Comparison of ENCODE assay signal across 23 mouse cellular contexts in genomic region chr2:160978651-160979050, GRCm38 (mm10).
"Had no signal": no experiment of that assay in that cellular context is flagged by ENCODE, and none has a peak within 500 bp of the region (broad histone marks: within the 10 kb centered on the region; RNA-seq: fewer than 3 reads in every experiment).

No protein-coding gene starts in this region.

- H3K9ac ChIP-seq: hindbrain, embryonic 13.5 days; hindbrain, embryonic 15.5 days; limb, embryonic 12.5 days; liver, embryonic 13.5 days; liver, embryonic 15.5 days had no signal

- DNase-seq: gastrocnemius, postnatal 25 days; heart, adult 2 months; heart, postnatal 10 days; heart, postnatal 4 days; kidney, adult 18-20 months; kidney, adult 8-10 months; kidney, postnatal 10 days; kidney, postnatal 25 days; kidney, postnatal 4 days; liver; liver, embryonic 13.5 days had no signal

- ATAC-seq: hindbrain, postnatal 0 days; intestine, postnatal 0 days had no signal

- H3K9me3 ChIP-seq: hindbrain, embryonic 10.5 days; hindbrain, embryonic 13.5 days; hindbrain, embryonic 15.5 days; limb, embryonic 10.5 days; limb, embryonic 12.5 days; liver, embryonic 13.5 days; liver, embryonic 15.5 days had no signal

- H3K27me3 ChIP-seq: hindbrain, embryonic 13.5 days; hindbrain, embryonic 15.5 days; limb, embryonic 12.5 days; liver, embryonic 13.5 days; liver, embryonic 15.5 days had no signal

- H3K4me2 ChIP-seq: heart, embryonic 11.5 days; hindbrain, embryonic 13.5 days; hindbrain, embryonic 15.5 days; limb, embryonic 12.5 days; liver, embryonic 11.5 days; liver, embryonic 13.5 days; liver, embryonic 15.5 days had no signal

- H3K27ac ChIP-seq: hindbrain, embryonic 10.5 days; hindbrain, embryonic 13.5 days; hindbrain, embryonic 15.5 days; hindbrain, postnatal 0 days; layer of hippocampus, adult 2 months; limb, embryonic 10.5 days; limb, embryonic 12.5 days; liver, embryonic 13.5 days; liver, embryonic 15.5 days had no signal

- H3K4me3 ChIP-seq: heart, adult 2 months; hindbrain, embryonic 10.5 days; hindbrain, embryonic 13.5 days; hindbrain, embryonic 15.5 days; layer of hippocampus, adult 2 months; left cerebral cortex, adult 2 months; limb, embryonic 10.5 days; limb, embryonic 12.5 days; liver, embryonic 13.5 days; liver, embryonic 15.5 days had no signal

- H3K4me1 ChIP-seq: hindbrain, embryonic 10.5 days; hindbrain, embryonic 13.5 days; hindbrain, embryonic 15.5 days; limb, embryonic 10.5 days; limb, embryonic 12.5 days; liver, embryonic 13.5 days; liver, embryonic 15.5 days had no signal
